Mouse (Mus musculus) small intestine, adult 2 months (tissue): ENCODE data around the gene Gjd2. TPM values are rescaled to one million over a fixed set of nuclear protein-coding genes. Genes with fewer than 3 reads are reported as not detected.

Experiments
- H3K27ac ChIP-seq: fragments of 200-500 bp; 2 replicates; pipeline ENCODE4 v1.5.1; 2012; ENCODE audit warnings: low read depth, low read length, control low read depth, inconsistent platforms; ENCODE audit not compliant: insufficient read depth
- H3K27me3 ChIP-seq: fragments of 200-500 bp; 2 replicates; pipeline ENCODE4 v1.6.1; 2012; ENCODE audit warnings: mild to moderate bottlenecking, moderate library complexity, low read length, inconsistent platforms; ENCODE audit not compliant: control insufficient read depth, insufficient read depth
- H3K36me3 ChIP-seq: fragments of 200-500 bp; 2 replicates; pipeline ENCODE4 v1.6.1; 2012; ENCODE audit warnings: mild to moderate bottlenecking, low read length, control low read depth, inconsistent platforms; ENCODE audit not compliant: control insufficient read depth, insufficient read depth
- H3K4me1 ChIP-seq: fragments of 200-500 bp; 2 replicates; pipeline ENCODE4 v1.6.1; 2012; ENCODE audit warnings: low read length, inconsistent platforms, mixed read lengths; ENCODE audit not compliant: control insufficient read depth, insufficient read depth, insufficient read length
- H3K4me3 ChIP-seq: fragments of 200-500 bp; 2 replicates; pipeline ENCODE4 v1.5.1; 2012; ENCODE audit warnings: low read depth, mild to moderate bottlenecking, control low read depth, inconsistent platforms, low read length, moderate library complexity
- CTCF ChIP-seq: fragments of 200-500 bp; IDR thresholded peaks from 2 replicates; pipeline ENCODE4 v1.5.1; 2012; ENCODE audit warnings: low read depth, mild to moderate bottlenecking, control low read depth, inconsistent platforms, low read length, moderate library complexity, mixed read lengths; ENCODE audit not compliant: insufficient replicate concordance, insufficient read length; ENCODE audit errors: extremely low read depth
- POLR2A ChIP-seq: fragments of 200-500 bp; IDR thresholded peaks from 2 replicates; pipeline ENCODE4 v1.6.1; 2012; ENCODE audit warnings: low read depth, mild to moderate bottlenecking, control low read depth, inconsistent platforms, low read length, moderate library complexity
- WGBS: fragments of 180-500 bp; shearing (Covaris S2); methylation state at CpG from one replicate; pipeline ENCODE4 v1.1.7; 2018; 5-methylcytosine and 5-hydroxymethylcytosine counted together
- polyA plus RNA-seq: library from polyadenylated mRNA; depleted of rRNA; stranded (reverse); fragments of >200 nt; gene quantifications from 2 replicates; pipeline ENCODE4 v1.2.3, GENCODE M21; 2012

Gjd2 gene
- polyA plus RNA-seq, 1 experiment, result not detected

GRCm38 (mm10) chr2:114051871-114052241, 38.4 kb upstream of the Gjd2 start:
- TF ChIP-seq CTCF (no peak), POLR2A (no peak)
- Histone ChIP-seq H3K4me1 (no peaks in the 10 kb centered on the region), H3K4me3 (no peak overlapping the region), H3K27me3 (no peaks in the 10 kb centered on the region), H3K36me3 (no peaks in the 10 kb centered on the region), H3K27ac (no peak overlapping the region)
- 90% methylated on average over 14 of the region's 14 CpGs for WGBS

- WGBS, result 86% methylated on average over 7 of the region's 7 CpGs
- H3K36me3 ChIP-seq, result no peaks in the 10 kb centered on the region
- no peaks in the 10 kb centered on the region for H3K27me3 ChIP-seq
- no peaks in the 10 kb centered on the region for H3K4me1 ChIP-seq
- TF ChIP-seq CTCF (no peak), POLR2A (no peak)
- H3K4me3 ChIP-seq, result no peak overlapping the region
- H3K27ac ChIP-seq, result no peak overlapping the region
These were observed 37.9 kb upstream of the Gjd2 start for GRCm38 (mm10) chr2:114051111-114051870.

GRCm38 (mm10) chr2:114050150-114050549, 36.7 kb upstream of the Gjd2 start:
- WGBS, result 90% methylated on average over 7 of the region's 7 CpGs
- Histone ChIP-seq H3K36me3 (no peaks in the 10 kb centered on the region), H3K27me3 (no peaks in the 10 kb centered on the region), H3K4me3 (no peak overlapping the region), H3K4me1 (no peaks in the 10 kb centered on the region), H3K27ac (no peak overlapping the region)
- no peak for TF ChIP-seq POLR2A
- TF ChIP-seq CTCF, result no peak

GRCm38 (mm10) chr2:114049372-114049771, 36.0 kb upstream of the Gjd2 start:
- Histone ChIP-seq H3K27ac (no peak overlapping the region), H3K4me1 (no peaks in the 10 kb centered on the region), H3K36me3 (no peaks in the 10 kb centered on the region), H3K27me3 (no peaks in the 10 kb centered on the region), H3K4me3 (no peak overlapping the region)
- no peak for TF ChIP-seq POLR2A
- TF ChIP-seq CTCF, result no peak
- 89% methylated on average over 7 of the region's 7 CpGs for WGBS

GRCm38 (mm10) chr2:114047960-114048611, 34.7 kb upstream of the Gjd2 start:
- no peak for TF ChIP-seq CTCF
- TF ChIP-seq POLR2A, result no peak
- Histone ChIP-seq H3K27ac (no peak overlapping the region), H3K27me3 (no peaks in the 10 kb centered on the region), H3K4me1 (no peaks in the 10 kb centered on the region), H3K36me3 (no peaks in the 10 kb centered on the region), H3K4me3 (no peak overlapping the region)
- WGBS, result 84% methylated on average over 5 of the region's 5 CpGs

GRCm38 (mm10) chr2:114046151-114046664, 32.8 kb upstream of the Gjd2 start:
- H3K27ac ChIP-seq, result no peak overlapping the region
- no peaks in the 10 kb centered on the region for H3K36me3 ChIP-seq
- no peaks in the 10 kb centered on the region for H3K27me3 ChIP-seq
- WGBS, result 92% methylated on average over 5 of the region's 5 CpGs
- H3K4me3 ChIP-seq, result no peak overlapping the region
- H3K4me1 ChIP-seq, result no peaks in the 10 kb centered on the region
- TF ChIP-seq POLR2A, result no peak

- H3K27ac ChIP-seq, result no peak overlapping the region
- TF ChIP-seq POLR2A, result no peak
- TF ChIP-seq CTCF, result no peak
- H3K4me3 ChIP-seq, result no peak overlapping the region
- no peaks in the 10 kb centered on the region for H3K4me1 ChIP-seq
- no peaks in the 10 kb centered on the region for H3K36me3 ChIP-seq
- H3K27me3 ChIP-seq, result no peaks in the 10 kb centered on the region
- 72% methylated on average over 2 of the region's 2 CpGs for WGBS
These were observed 24.5 kb upstream of the Gjd2 start for GRCm38 (mm10) chr2:114037926-114038325.
